Comparison of ENCODE assay signal across 8 mouse cellular contexts in the genomic region with DNA sequence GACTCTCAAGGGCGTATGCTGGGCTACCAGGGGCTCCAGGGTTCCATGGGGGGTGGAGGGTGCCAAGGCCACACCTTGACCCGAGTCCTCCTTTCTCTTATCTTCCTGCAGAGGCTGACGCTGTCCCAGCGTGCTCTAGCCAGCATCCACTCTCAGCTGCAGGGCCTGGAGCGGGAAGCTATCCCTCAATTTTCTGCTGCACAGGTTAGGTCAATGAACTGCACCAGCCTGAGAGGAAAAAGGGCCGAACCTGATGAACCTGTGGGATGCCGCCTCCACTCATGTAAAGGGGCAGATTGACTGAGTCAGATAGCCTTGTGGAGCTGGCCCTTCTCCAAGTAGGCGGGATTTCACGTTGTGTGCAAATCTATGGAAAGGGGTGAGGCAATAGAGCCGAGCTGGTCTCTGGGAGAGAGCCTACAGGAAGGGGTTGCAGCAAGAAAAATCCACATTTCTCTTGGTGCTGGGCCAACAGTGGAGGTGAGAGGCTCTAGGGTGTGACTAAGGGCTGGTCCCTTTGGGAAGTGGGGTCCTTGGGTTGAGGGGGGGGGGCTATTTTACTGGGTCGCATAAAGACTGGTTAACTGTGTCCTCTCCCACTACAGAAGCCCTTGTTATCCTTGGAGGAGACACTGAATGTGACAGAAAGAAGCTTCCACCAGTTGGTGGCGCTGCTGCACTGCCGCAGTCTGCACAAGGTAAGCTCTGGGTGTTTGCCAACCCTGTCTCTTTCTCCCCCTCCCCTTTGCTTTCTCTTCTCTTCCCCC. TPM values are rescaled to one million over a fixed set of nuclear protein-coding genes. Genes with fewer than 3 reads are reported as not detected.
DNase-seq lines count a peak whose midpoint lies in the region; ATAC-seq and TF ChIP-seq lines count a peak whose summit lies in the region.

No protein-coding gene starts in this region.

- no peaks in the 10 kb centered on the region for H3K9me3 ChIP-seq in E14TG2a.4 (ENCODE audit: low read length)
- H3K9me3 ChIP-seq in embryonic facial prominence, embryonic 15.5 days (replicated peaks): no peaks in the 10 kb centered on the region
- no peaks in the 10 kb centered on the region for H3K9me3 ChIP-seq in heart, embryonic 16.5 days (replicated peaks; ENCODE audit: control insufficient read depth, low read length)
- H3K9me3 ChIP-seq in lung, embryonic 14.5 days (ENCODE audit: low read depth, low read length): no peaks in the 10 kb centered on the region

- H3K4me1 ChIP-seq in E14TG2a.4 (replicated peaks; ENCODE audit: low read depth, low read length): peaks cover 97% of the 10 kb centered on the region
- peaks cover 17% of the 10 kb centered on the region for H3K4me1 ChIP-seq in bone marrow macrophage, adult 2 months (ENCODE audit: control insufficient read depth, insufficient read depth, low read length)
- H3K4me1 ChIP-seq in embryonic facial prominence, embryonic 15.5 days: peaks cover 7% of the 10 kb centered on the region; the same call in 1 of the 2 replicates
- H3K4me1 ChIP-seq in heart, embryonic 16.5 days (ENCODE audit: control insufficient read depth, insufficient read depth, low read length): peaks cover 5% of the 10 kb centered on the region
- H3K4me1 ChIP-seq in lung, embryonic 14.5 days (ENCODE audit: insufficient read depth): no peaks in the 10 kb centered on the region
- peaks cover 30% of the 10 kb centered on the region for H3K4me1 ChIP-seq in olfactory bulb, adult 2 months (ENCODE audit: control insufficient read depth, insufficient read depth, low read length)

- no peak overlapping the region for H3K9ac ChIP-seq in embryonic facial prominence, embryonic 15.5 days
- H3K9ac ChIP-seq in heart, embryonic 16.5 days (ENCODE audit: low read length): no peak overlapping the region
- no peak overlapping the region for H3K9ac ChIP-seq in lung, embryonic 14.5 days

- ATAC-seq in embryonic facial prominence, embryonic 15.5 days (ENCODE audit: insufficient number of reproducible peaks, low FRiP score, low TSS enrichment, low read depth): peak; percentile 17; the same call in 1 of the 2 replicates
- peak; percentile 58 for ATAC-seq in heart, embryonic 16.5 days (replicated peaks; ENCODE audit: extremely low read depth, insufficient read depth, low FRiP score)
- peak; percentile 57 for ATAC-seq in lung, embryonic 14.5 days (ENCODE audit: insufficient read depth)

- H3K36me3 ChIP-seq in E14TG2a.4 (ENCODE audit: insufficient read depth, low read length): peaks cover 80% of the 10 kb centered on the region
- no peaks in the 10 kb centered on the region for H3K36me3 ChIP-seq in embryonic facial prominence, embryonic 15.5 days
- no peaks in the 10 kb centered on the region for H3K36me3 ChIP-seq in heart, embryonic 16.5 days (ENCODE audit: control insufficient read depth, insufficient read depth)
- no peaks in the 10 kb centered on the region for H3K36me3 ChIP-seq in lung, embryonic 14.5 days (ENCODE audit: insufficient read depth)

- no peak overlapping the region for H3K27ac ChIP-seq in bone marrow macrophage, adult 2 months (ENCODE audit: insufficient read depth, low read depth, low read length)
- 0 out of 2 replicates have a peak overlapping the region, but pooled peaks have one; percentile 17 for H3K27ac ChIP-seq in embryonic facial prominence, embryonic 15.5 days (replicated peaks)
- no peak overlapping the region for H3K27ac ChIP-seq in heart, embryonic 16.5 days (ENCODE audit: low read length)
- no peak overlapping the region for H3K27ac ChIP-seq in lung, embryonic 14.5 days (ENCODE audit: low read depth)
- H3K27ac ChIP-seq in olfactory bulb, adult 2 months (ENCODE audit: insufficient read depth, low read depth, low read length): peak overlapping the region; percentile 27

- 36% methylated on average over 13 of the region's 13 CpGs for WGBS in embryonic facial prominence, embryonic 15.5 days
- 28% methylated on average over 13 of the region's 13 CpGs for WGBS in heart, embryonic 16.5 days
- 38% methylated on average over 13 of the region's 13 CpGs for WGBS in lung, embryonic 14.5 days
- WGBS in olfactory bulb, adult 2 months: 20% methylated on average over 13 of the region's 13 CpGs

- H3K27me3 ChIP-seq in E14TG2a.4 (ENCODE audit: insufficient read depth, low read length): no peaks in the 10 kb centered on the region
- no peaks in the 10 kb centered on the region for H3K27me3 ChIP-seq in embryonic facial prominence, embryonic 15.5 days
- no peaks in the 10 kb centered on the region for H3K27me3 ChIP-seq in heart, embryonic 16.5 days (ENCODE audit: control insufficient read depth, insufficient read depth, low read length)
- H3K27me3 ChIP-seq in lung, embryonic 14.5 days (ENCODE audit: insufficient read depth, low read length): no peaks in the 10 kb centered on the region

- 0 out of 2 replicates have a peak overlapping the region, but pooled peaks have one; percentile 13 for H3K4me3 ChIP-seq in E14TG2a.4 (replicated peaks; ENCODE audit: low read length)
- no peak overlapping the region for H3K4me3 ChIP-seq in bone marrow macrophage, adult 2 months (ENCODE audit: insufficient read depth, low read length)
- H3K4me3 ChIP-seq in embryonic facial prominence, embryonic 15.5 days (replicated peaks): no peak overlapping the region
- H3K4me3 ChIP-seq in heart, embryonic 16.5 days (ENCODE audit: low read length): no peak overlapping the region
- H3K4me3 ChIP-seq in lung, embryonic 14.5 days (ENCODE audit: low read depth, low read length): no peak overlapping the region
- H3K4me3 ChIP-seq in olfactory bulb, adult 2 months (ENCODE audit: insufficient read depth, low read depth, low read length): no peak overlapping the region

- no peak for TF ChIP-seq POLR2A in bone marrow macrophage, adult 2 months (IDR thresholded peaks at IDR 0.05; ENCODE audit: borderline replicate concordance, low read depth, low read length)
- TF ChIP-seq POLR2A in olfactory bulb, adult 2 months (IDR thresholded peaks at IDR 0.05; ENCODE audit: insufficient read depth, low read depth, low read length): no peak

- peak; percentile 78 for TF ChIP-seq CTCF in E14TG2a.4 (conservative IDR thresholded peaks at IDR 0.05; ENCODE audit: low read length)
- TF ChIP-seq CTCF in bone marrow macrophage, adult 2 months (IDR thresholded peaks at IDR 0.05; ENCODE audit: low read depth, low read length): peak; percentile 83
- TF ChIP-seq CTCF in lung, embryonic 14.5 days (IDR thresholded peaks at IDR 0.05; ENCODE audit: low read depth): peak; percentile 87
- peak; percentile 68 for TF ChIP-seq CTCF in olfactory bulb, adult 2 months (IDR thresholded peaks at IDR 0.05; ENCODE audit: insufficient read depth, low read depth, low read length)

- DNase-seq in kidney, postnatal 25 days: peak; percentile 85 to 93
- DNase-seq in lung, embryonic 14.5 days: peak; percentile 95
- peak; percentile 93 for DNase-seq in thymus, postnatal 4 days

- H3K4me2 ChIP-seq in embryonic facial prominence, embryonic 15.5 days (replicated peaks): peak overlapping the region; percentile 24; the same call in 1 of the 2 replicates
- H3K4me2 ChIP-seq in heart, embryonic 16.5 days (ENCODE audit: low read depth, low read length): 0 out of 2 replicates have a peak overlapping the region, but pooled peaks have one; percentile 11
- 0 out of 2 replicates have a peak overlapping the region, but pooled peaks have one; percentile 16 for H3K4me2 ChIP-seq in lung, embryonic 14.5 days

RNA-seq across cellular contexts. Expression of a gene that starts 6.0 kb away (rescaled TPM):
- 126 and 153 TPM in 2 replicates for polyA plus RNA-seq in bone marrow macrophage, adult 2 months (2012; ENCODE audit: insufficient read depth, insufficient read length, missing spikeins)
- 64.4 and 82.2 TPM in 2 replicates for polyA plus RNA-seq in embryonic facial prominence, embryonic 15.5 days (2015; fragmentation: Nextera tagmentation; extraction: Ambion mirVana)
- 47.8 and 50.5 TPM in 2 replicates for polyA plus RNA-seq in heart, embryonic 16.5 days (2015; fragmentation: Nextera tagmentation; extraction: Ambion mirVana)
- polyA plus RNA-seq in lung, embryonic 14.5 days (2014; fragmentation: Nextera tagmentation; extraction: Ambion mirVana): 44.6 and 51.2 TPM in 2 replicates
- polyA plus RNA-seq in olfactory bulb, adult 2 months (2012; ENCODE audit: insufficient read depth, insufficient read length, low replicate concordance, missing spikeins): 552 and 558 TPM in 2 replicates

RNA-seq across cellular contexts. Expression of a gene that starts 11.7 kb away (rescaled TPM):
- polyA plus RNA-seq in bone marrow macrophage, adult 2 months (2012; ENCODE audit: insufficient read depth, insufficient read length, missing spikeins): not detected in 2 replicates
- 6.2 and 6.7 TPM in 2 replicates for polyA plus RNA-seq in embryonic facial prominence, embryonic 15.5 days (2015; fragmentation: Nextera tagmentation; extraction: Ambion mirVana)
- polyA plus RNA-seq in heart, embryonic 16.5 days (2015; fragmentation: Nextera tagmentation; extraction: Ambion mirVana): 1.3 and 2.0 TPM in 2 replicates
- polyA plus RNA-seq in lung, embryonic 14.5 days (2014; fragmentation: Nextera tagmentation; extraction: Ambion mirVana): 2.1 and 2.6 TPM in 2 replicates
- polyA plus RNA-seq in olfactory bulb, adult 2 months (2012; ENCODE audit: insufficient read depth, insufficient read length, low replicate concordance, missing spikeins): 162 and 238 TPM in 2 replicates

RNA-seq across cellular contexts. Expression of a gene that starts 19.3 kb away (rescaled TPM):
- 3.1 and 3.8 TPM in 2 replicates for polyA plus RNA-seq in bone marrow macrophage, adult 2 months (2012; ENCODE audit: insufficient read depth, insufficient read length, missing spikeins)
- 5.8 and 6.1 TPM in 2 replicates for polyA plus RNA-seq in embryonic facial prominence, embryonic 15.5 days (2015; fragmentation: Nextera tagmentation; extraction: Ambion mirVana)
- polyA plus RNA-seq in heart, embryonic 16.5 days (2015; fragmentation: Nextera tagmentation; extraction: Ambion mirVana): 3.1 and 3.2 TPM in 2 replicates
- 2.3 and 2.6 TPM in 2 replicates for polyA plus RNA-seq in lung, embryonic 14.5 days (2014; fragmentation: Nextera tagmentation; extraction: Ambion mirVana)
- polyA plus RNA-seq in olfactory bulb, adult 2 months (2012; ENCODE audit: insufficient read depth, insufficient read length, low replicate concordance, missing spikeins): not detected in 2 replicates

RNA-seq across cellular contexts. Expression of a gene that starts 33.8 kb away (rescaled TPM):
- not detected in 2 replicates for polyA plus RNA-seq in bone marrow macrophage, adult 2 months (2012; ENCODE audit: insufficient read depth, insufficient read length, missing spikeins)
- 63.2 and 65.0 TPM in 2 replicates for polyA plus RNA-seq in embryonic facial prominence, embryonic 15.5 days (2015; fragmentation: Nextera tagmentation; extraction: Ambion mirVana)
- polyA plus RNA-seq in heart, embryonic 16.5 days (2015; fragmentation: Nextera tagmentation; extraction: Ambion mirVana): 22.7 and 24.8 TPM in 2 replicates
- polyA plus RNA-seq in lung, embryonic 14.5 days (2014; fragmentation: Nextera tagmentation; extraction: Ambion mirVana): 33.3 and 37.5 TPM in 2 replicates
- polyA plus RNA-seq in olfactory bulb, adult 2 months (2012; ENCODE audit: insufficient read depth, insufficient read length, low replicate concordance, missing spikeins): not detected in 2 replicates

Comparison
In these comparisons a context has a peak if more than half of its experiments do, and no peak if none do; other contexts are left out.
1. H3K27ac ChIP-seq: peak in embryonic facial prominence, embryonic 15.5 days (single experiment) and olfactory bulb, adult 2 months (single experiment); none in bone marrow macrophage, adult 2 months (single experiment), heart, embryonic 16.5 days (single experiment) and lung, embryonic 14.5 days (single experiment).
2. RNA of a gene that starts 11.7 kb away (polyA plus RNA-seq): 162 to 238 TPM in olfactory bulb, adult 2 months; 6.2 to 6.7 TPM in embryonic facial prominence, embryonic 15.5 days, 2.1 to 2.6 TPM in lung, embryonic 14.5 days, 1.3 to 2.0 TPM in heart, embryonic 16.5 days and not detected in bone marrow macrophage, adult 2 months; every median in the first group is over 10 times any median in the second.
3. Peak in every context shown above with its lines, with median percentiles within 50 percentile points of each other: CTCF ChIP-seq, ATAC-seq, H3K4me2 ChIP-seq and DNase-seq.